Mouse (Mus musculus): Measurements from ENCODE around the gene Parp11.

DNA sequence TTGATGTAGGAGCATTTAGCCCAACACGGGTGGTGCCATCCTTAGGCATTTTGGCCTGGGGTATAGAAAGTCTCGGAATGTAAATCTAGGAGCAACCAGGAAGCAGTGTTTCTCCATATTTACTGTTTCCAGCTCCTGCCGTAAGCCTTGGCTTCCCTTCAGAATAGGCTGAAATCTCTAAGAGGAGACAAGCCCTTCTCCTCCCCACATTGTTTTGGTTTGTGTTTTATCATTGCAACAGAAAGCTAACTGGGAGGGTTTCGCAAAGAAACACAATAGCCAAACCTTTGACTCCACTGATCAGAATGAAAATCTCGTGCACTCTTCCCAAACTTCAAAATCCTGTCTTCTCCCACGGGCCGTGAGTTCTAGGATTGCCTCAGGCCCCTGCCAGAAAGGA lies 15.9 kb upstream of the Parp11 start:
- TF ChIP-seq E2F4 (IDR thresholded peaks at IDR 0.05; ENCODE audit: insufficient read depth) (no peak), POLR2A (IDR thresholded peaks at IDR 0.05; ENCODE audit: insufficient read length, low read depth) (no peak)

Data from myocyte (in vitro differentiated cells).